Mouse (Mus musculus) ES-E14 (cell line): ENCODE results near the gene Cln6.

Experiments used
- MAFK ChIP-seq: IDR thresholded peaks from 2 replicates; pipeline ENCODE4 v1.6.1; 2014; ENCODE audit warnings: mild to moderate bottlenecking, low read depth, low read length, inconsistent platforms; ENCODE audit not compliant: insufficient read depth
- ZC3H11A ChIP-seq: IDR thresholded peaks from 2 replicates; pipeline ENCODE4 v1.6.1; 2012; ENCODE audit warnings: low read depth, mild to moderate bottlenecking, inconsistent platforms, low read length, borderline replicate concordance
- ZNF384 ChIP-seq: IDR thresholded peaks from 2 replicates; pipeline ENCODE4 v1.6.1; 2012; ENCODE audit warnings: low read depth, low read length, inconsistent platforms

- TF ChIP-seq ZNF384 (no peak), MAFK (no peak), ZC3H11A (no peak)
These were observed 48.7 kb upstream of the Cln6 start for GRCm38 (mm10) chr9:62789856-62790255.
